Mouse (Mus musculus) brain, embryonic 14.5 days (tissue): ENCODE results near the gene Cmip. TPM values are rescaled to one million over a fixed set of nuclear protein-coding genes. Genes with fewer than 3 reads are reported as not detected.
A peak's percentile ranks its signal among the peaks of the same experiment; 100 is the strongest.

Experiments
- DNase-seq: peaks from one replicate; pipeline ENCODE4 v3.0.0-alpha.2; 2011; ENCODE audit warnings: low read depth
- CTCF ChIP-seq: fragments of 200-500 bp; IDR thresholded peaks from 2 replicates; pipeline ENCODE4 v1.5.1; 2012; ENCODE audit warnings: inconsistent platforms, mild to moderate bottlenecking, moderate library complexity, borderline replicate concordance; ENCODE audit not compliant: insufficient read depth, insufficient read length; ENCODE audit errors: extremely low read depth
- POLR2A ChIP-seq: fragments of 200-500 bp; IDR thresholded peaks from 2 replicates; pipeline ENCODE4 v1.6.1; 2012; ENCODE audit warnings: mild to moderate bottlenecking, inconsistent platforms, borderline replicate concordance; ENCODE audit not compliant: poor library complexity, insufficient read depth, insufficient read length, severe bottlenecking; ENCODE audit errors: extremely low read depth
- polyA plus RNA-seq: library from polyadenylated mRNA; depleted of rRNA; stranded (reverse); fragments of >200 nt; gene quantifications from 2 replicates; pipeline ENCODE4 v1.2.3, GENCODE M21; 2012

Cmip gene
- polyA plus RNA-seq, 1 experiment = 205 TPM

- TF ChIP-seq POLR2A (no peak), CTCF (no peak)
- DNase-seq = peak; percentile 85
These were observed 123.9 kb downstream of the Cmip start for GRCm38 (mm10) chr8:117380796-117381195.

DNA sequence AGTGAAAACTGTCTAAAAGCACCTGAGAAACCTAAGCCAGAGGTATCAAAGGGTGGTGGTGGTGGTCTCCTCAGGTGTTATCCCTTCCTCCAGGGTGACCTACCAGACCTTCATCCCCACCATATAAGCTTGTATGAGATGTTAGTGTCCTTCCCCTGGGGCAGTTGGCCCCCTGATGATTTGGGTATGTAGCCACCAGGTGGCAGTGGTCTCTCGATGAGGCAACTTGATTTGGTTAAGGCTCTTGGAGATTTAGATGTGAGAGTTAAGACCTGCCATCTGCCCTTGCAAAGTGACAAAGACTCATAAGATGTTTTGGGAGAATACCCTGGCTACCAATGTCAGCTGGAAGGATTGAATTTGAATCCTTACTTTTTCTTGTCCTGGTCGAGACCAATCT lies 129.3 kb downstream of the Cmip start:
- no peak for DNase-seq
- TF ChIP-seq CTCF (peak; percentile 39; the same call in 1 of the 2 replicates), POLR2A (no peak)

DNA sequence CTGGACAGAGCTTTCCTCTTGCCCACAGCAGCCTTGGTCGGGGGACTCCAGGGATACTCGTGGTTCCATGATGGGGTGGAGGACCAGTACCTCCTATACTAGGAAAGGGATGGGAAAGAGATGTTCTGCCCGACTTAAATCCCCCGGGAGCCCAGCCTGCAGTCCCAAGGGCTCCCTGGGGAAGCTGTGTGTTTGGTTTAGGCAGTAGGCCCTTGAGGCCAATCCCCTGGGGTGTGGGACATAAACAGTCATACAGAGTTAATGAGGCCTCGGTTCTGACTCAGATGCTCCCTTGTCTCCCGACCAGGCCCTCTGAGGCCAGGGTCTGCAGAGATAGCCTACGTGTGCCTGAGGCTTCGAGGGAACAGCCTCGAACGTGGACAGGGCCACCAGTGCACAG lies 130.8 kb downstream of the Cmip start:
- TF ChIP-seq POLR2A (no peak), CTCF (no peak)
- no peak for DNase-seq

GRCm38 (mm10) chr8:117388370-117388769 lies 131.5 kb downstream of the Cmip start:
- DNase-seq = no peak

GRCm38 (mm10) chr8:117393853-117394252 lies 137.0 kb downstream of the Cmip start:
- TF ChIP-seq POLR2A (no peak), CTCF (no peak)
- no peak for DNase-seq

More at GRCm38 (mm10) chr8:117388370-117388769, 131.5 kb downstream of the Cmip start:
- TF ChIP-seq CTCF (no peak), POLR2A (no peak)

DNA sequence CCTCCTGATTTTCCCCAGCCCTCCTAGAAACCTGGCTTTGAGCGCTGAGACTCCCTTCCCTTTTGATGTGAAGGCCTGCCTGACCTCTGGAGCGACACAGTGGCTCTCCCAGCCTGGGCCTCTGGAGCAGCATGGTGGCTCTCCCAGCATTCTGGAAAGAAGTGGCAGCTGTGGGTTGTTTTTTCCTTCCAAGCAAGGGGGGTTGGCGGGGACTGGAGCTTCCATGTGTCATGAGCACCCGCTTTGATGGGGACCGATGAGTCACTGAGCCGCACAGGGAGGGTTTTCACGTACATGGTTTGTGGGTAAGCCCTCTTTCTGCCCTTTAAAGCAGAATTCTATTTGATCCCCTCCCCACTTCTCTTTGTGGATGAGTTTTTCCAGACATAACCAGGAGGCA lies 138.2 kb downstream of the Cmip start:
- no peak for TF ChIP-seq POLR2A
- TF ChIP-seq CTCF = no peak
- DNase-seq = peak; percentile 49

- TF ChIP-seq POLR2A (no peak), CTCF (no peak)
- DNase-seq = no peak
These were observed 140.0 kb downstream of the Cmip start for GRCm38 (mm10) chr8:117396884-117397283.

DNA sequence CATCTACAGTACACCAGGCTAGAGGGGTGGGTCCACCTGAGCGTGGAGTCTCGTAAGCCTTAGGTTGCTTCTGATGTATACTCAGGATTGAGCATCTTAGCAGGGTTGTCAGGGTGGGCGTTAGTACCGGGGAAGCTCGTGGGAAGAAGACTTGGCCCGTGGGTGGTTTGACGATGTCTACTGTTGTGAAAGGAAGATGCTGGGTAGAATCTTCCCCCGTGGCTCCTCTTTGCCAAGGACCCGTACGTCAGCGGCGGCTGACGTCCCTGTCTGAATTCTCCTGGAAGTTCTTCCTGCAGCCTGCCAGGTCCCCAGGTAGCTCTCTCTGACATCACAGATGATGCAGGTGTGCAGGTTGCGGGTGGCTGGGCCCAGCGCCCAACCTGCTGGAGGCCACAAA lies 140.9 kb downstream of the Cmip start:
- TF ChIP-seq POLR2A = no peak
- TF ChIP-seq CTCF = no peak

DNA sequence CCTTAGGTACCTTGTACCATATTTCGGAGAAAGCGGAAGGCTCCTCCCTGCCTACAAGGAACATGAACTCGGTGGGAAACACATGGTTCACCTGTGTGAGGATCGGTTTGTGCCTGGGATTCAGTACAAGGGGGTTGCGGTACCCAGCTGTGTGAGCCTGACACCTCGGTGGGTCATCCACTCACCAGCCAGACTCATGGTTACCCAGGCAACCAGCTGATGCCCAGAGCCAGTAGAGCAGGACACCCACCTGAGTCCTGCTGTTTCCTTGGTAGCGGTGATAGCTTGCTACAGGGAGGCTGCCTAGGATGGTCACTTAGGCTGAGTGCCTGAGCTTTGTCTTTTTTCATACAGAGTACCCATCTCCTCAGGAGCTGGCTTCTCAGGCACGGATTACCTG lies 142.4 kb downstream of the Cmip start:
- DNase-seq = peak; percentile 64
- no peak for TF ChIP-seq POLR2A
- no peak for TF ChIP-seq CTCF

More for the DNA sequence above, 140.9 kb downstream of the Cmip start:
- DNase-seq = no peak

DNA sequence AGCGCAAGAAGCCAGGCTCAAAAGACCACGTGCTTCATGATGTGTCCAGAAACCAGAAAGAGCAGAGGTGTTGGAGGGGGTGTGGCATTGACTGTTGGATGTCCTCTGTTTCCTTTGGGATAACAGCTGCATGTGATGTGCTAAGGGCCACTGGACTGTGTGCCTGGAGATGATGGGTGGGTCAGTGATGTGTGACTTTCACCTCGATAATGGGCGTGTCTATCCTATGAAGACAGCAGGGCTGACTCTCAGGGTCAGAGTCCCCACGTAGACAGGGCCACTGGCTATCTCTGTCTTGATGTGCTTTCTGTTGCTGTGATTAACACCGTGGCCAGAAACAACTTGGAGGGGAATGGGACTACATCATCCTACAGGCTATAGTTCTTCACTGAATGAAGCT lies 144.0 kb downstream of the Cmip start:
- TF ChIP-seq CTCF = no peak
- TF ChIP-seq POLR2A = no peak

GRCm38 (mm10) chr8:117401880-117402279 lies 145.0 kb downstream of the Cmip start:
- no peak for TF ChIP-seq CTCF
- DNase-seq = peak; percentile 79

More for the DNA sequence above, 144.0 kb downstream of the Cmip start:
- DNase-seq = no peak

- DNase-seq = no peak
- TF ChIP-seq POLR2A (no peak), CTCF (no peak)
These were observed 146.2 kb downstream of the Cmip start for GRCm38 (mm10) chr8:117402911-117403704.

DNA sequence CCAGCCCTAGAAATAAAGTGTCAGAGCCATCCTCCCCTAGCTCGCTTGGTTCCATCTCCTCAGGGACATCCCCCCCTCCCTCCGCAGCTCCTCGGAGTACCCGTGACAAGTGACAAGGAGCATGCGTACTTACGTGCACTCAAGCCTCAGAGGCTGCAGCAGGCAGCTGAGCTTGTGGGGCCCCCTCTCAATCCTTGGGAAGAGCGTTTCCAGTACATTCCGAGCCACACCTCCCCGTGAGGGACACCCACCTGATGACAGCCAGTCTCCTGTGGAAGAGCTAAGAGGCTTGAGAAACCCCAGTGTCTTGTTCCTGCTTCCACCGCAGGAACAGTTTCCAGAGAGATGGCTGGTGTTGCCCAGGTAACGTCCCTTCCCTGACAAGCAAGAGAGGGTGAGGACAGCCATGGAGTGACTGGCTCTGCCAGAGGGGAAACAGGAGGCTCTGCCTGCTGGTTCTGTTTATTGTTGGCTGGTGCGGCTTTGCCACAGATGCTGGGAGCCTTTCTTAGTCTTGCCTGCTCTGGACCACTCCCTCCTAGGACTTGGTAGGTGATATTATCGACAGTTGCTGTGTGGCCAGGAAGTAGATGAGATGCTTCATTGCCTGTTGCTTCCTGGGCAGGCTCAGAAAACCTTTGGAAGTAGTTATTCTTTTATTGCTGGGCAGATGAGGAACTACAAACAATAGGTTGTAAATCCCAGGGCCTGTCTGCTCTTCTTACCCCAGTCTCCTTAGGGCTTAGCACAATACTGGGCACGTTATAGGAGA lies 147.0 kb downstream of the Cmip start:
- peak; percentile 75 for DNase-seq
- no peak for TF ChIP-seq CTCF
- no peak for TF ChIP-seq POLR2A

- DNase-seq = no peak
- TF ChIP-seq CTCF (no peak), POLR2A (no peak)
These were observed 149.2 kb downstream of the Cmip start for GRCm38 (mm10) chr8:117406081-117406480.

DNA sequence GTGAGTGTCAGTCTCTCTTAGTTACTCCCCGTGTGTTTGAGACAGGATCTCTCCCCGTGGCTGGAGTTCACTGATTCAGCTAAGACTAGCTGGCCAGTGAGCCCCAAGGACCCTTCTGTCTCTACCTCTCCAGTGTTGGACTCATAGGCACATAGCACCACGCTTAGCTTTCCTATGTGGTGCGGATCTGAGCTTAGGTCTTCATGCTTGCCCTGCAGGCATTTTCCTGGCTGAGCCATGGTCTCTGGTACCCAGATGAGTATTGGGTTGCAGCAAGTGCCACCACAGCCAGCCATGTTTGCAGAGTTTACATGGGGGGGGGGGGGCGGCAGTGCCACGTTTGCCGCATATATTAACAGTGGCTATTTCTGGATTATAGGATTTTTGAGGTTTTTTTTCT lies 151.8 kb downstream of the Cmip start:
- DNase-seq = no peak
- TF ChIP-seq CTCF (no peak), POLR2A (no peak)
